Mouse (Mus musculus) testis, adult 10 weeks (tissue): ENCODE data around the gene Akr1c20. TPM values are rescaled to one million over a fixed set of nuclear protein-coding genes. Genes with fewer than 3 reads are reported as not detected.

ENCODE experiments used
- polyA plus RNA-seq: library from polyadenylated mRNA; stranded (reverse); fragments of 350-450 nt; fragmentation: Illumina TruSeq; extraction: RNeasy Lipid Tissue Mini Kit (QIAGEN cat#74804); gene quantifications from one replicate; pipeline ENCODE4 v1.2.3, GENCODE M21; 2014; ENCODE audit warnings: low read depth, low replicate concordance

Akr1c20 gene
- polyA plus RNA-seq, result not detected

DNA sequence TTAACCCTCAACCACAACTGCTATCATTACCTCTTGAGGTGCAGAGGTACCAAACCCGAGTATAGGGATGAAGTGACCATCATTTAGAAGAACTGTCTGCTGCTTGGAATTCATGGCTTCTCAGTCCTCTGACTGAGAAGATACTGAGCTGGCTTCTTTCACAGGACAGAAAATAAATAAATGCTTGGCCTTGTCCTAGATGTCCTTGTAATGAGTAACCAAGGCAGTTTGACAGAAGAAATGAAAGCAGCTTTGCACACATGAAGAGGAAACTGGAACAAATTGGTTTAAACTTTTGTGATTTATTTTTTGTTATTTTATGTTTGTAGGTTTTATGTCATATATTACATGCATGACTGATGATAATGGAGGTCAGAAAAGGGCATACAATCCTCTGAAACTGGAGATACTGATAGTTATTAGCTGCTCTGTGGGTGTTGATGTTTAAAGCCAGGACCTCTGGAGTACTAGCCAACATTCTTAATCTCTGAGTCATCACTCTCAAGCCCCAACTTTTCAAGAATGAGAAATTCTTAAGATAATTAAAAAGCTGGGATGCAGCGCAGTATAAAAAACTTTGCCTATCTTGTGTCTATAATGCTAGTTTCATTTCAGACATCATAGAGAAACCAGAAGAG lies at the start of gene Akr1c20:
TSS of gene Akr1c20 (minus strand) at position 145 of the 638 bp plus-strand sequence.

Other genes starting within 250 kb of the Akr1c20 start
- gene Akr1c12, start 243.9 kb downstream of the Akr1c20 start, polyA plus RNA-seq, result 3.1 TPM
- gene Akr1c6, start 89.0 kb downstream of the Akr1c20 start, polyA plus RNA-seq, result 0.21 TPM
- gene Akr1c21, start 50.7 kb upstream of the Akr1c20 start, polyA plus RNA-seq, result 0.53 TPM
- 36.2 TPM for gene Akr1e1, start 85.8 kb upstream of the Akr1c20 start, polyA plus RNA-seq